Mouse (Mus musculus) ES-E14 (cell line): ENCODE data around the gene Grm5. TPM values are rescaled to one million over a fixed set of nuclear protein-coding genes. Genes with fewer than 3 reads are reported as not detected.

ENCODE experiments used
- DNase-seq: peaks from one replicate; pipeline ENCODE4 v3.0.0-alpha.2; 2013; ENCODE audit warnings: low read depth, low spot score
- H3K27ac ChIP-seq: 2 replicates; pipeline ENCODE4 v1.5.1; 2012; ENCODE audit warnings: low read depth, mild to moderate bottlenecking, low read length, moderate library complexity, mixed read lengths; ENCODE audit not compliant: poor library complexity, insufficient read depth, severe bottlenecking
- H3K36me3 ChIP-seq: 2 replicates; pipeline ENCODE4 v1.6.1; 2012; ENCODE audit warnings: mild to moderate bottlenecking, low read length, moderate library complexity, mixed read lengths; ENCODE audit not compliant: control insufficient read depth, poor library complexity, insufficient read depth, severe bottlenecking
- H3K4me1 ChIP-seq, 2 experiments: fragments of 150-350 bp in 1 of 2; sonication (generic) in 1 of 2; 2 replicates each; pipeline ENCODE4 v1.6.1; 2012; ENCODE audit warnings: low read length in 2 of 2, mild to moderate bottlenecking in 1 of 2, mixed read lengths in 1 of 2; ENCODE audit not compliant: control insufficient read depth in 2 of 2, insufficient read depth in 2 of 2, poor library complexity in 1 of 2
- H3K4me3 ChIP-seq, 2 experiments: fragments of 150-350 bp in 1 of 2; sonication (generic) in 1 of 2; 2 replicates each; pipeline ENCODE4 v1.5.1; 2012; ENCODE audit warnings: low read length in 2 of 2, low read depth in 1 of 2, mild to moderate bottlenecking in 1 of 2, mixed read lengths in 1 of 2; ENCODE audit not compliant: insufficient read depth in 1 of 2, poor library complexity in 1 of 2, severe bottlenecking in 1 of 2
- H3K9ac ChIP-seq: 2 replicates; pipeline ENCODE4 v1.6.1; 2012; ENCODE audit warnings: low read depth, mild to moderate bottlenecking, low read length, mixed read lengths; ENCODE audit not compliant: poor library complexity, insufficient read depth, severe bottlenecking
- H3K9me3 ChIP-seq: fragments of 150-350 bp; sonication (generic); 2 replicates; pipeline ENCODE4 v1.6.1; 2012; ENCODE audit warnings: low read depth, mild to moderate bottlenecking, low read length; ENCODE audit not compliant: control insufficient read depth, insufficient read depth
- CHD2 ChIP-seq: IDR thresholded peaks from 2 replicates; pipeline ENCODE4 v1.6.1; 2014; ENCODE audit warnings: mild to moderate bottlenecking, low read depth, low read length, inconsistent platforms
- HCFC1 ChIP-seq: IDR thresholded peaks from 2 replicates; pipeline ENCODE4 v1.6.1; 2012; ENCODE audit warnings: low read length, inconsistent platforms, borderline replicate concordance; ENCODE audit not compliant: insufficient read depth
- MAFK ChIP-seq: IDR thresholded peaks from 2 replicates; pipeline ENCODE4 v1.6.1; 2014; ENCODE audit warnings: mild to moderate bottlenecking, low read depth, low read length, inconsistent platforms; ENCODE audit not compliant: insufficient read depth
- ZC3H11A ChIP-seq: IDR thresholded peaks from 2 replicates; pipeline ENCODE4 v1.6.1; 2012; ENCODE audit warnings: low read depth, mild to moderate bottlenecking, inconsistent platforms, low read length, borderline replicate concordance
- ZNF384 ChIP-seq: IDR thresholded peaks from 2 replicates; pipeline ENCODE4 v1.6.1; 2012; ENCODE audit warnings: low read depth, low read length, inconsistent platforms
- in situ Hi-C, 2 experiments: fragments of 600-800 bp; cut with MboI; formaldehyde crosslinking; loops; one replicate each; pipeline ENCODE4 v1.15.1; 2025; ENCODE audit warnings: low sequenced_read_pairs in 2 of 2, inconsistent platforms in 1 of 2; ENCODE audit not compliant: unreplicated experiment in 2 of 2
- total RNA-seq: library from RNA; depleted of rRNA; stranded (reverse); fragments of 300-350 nt; gene quantifications from 2 replicates; pipeline ENCODE4 v1.2.3, GENCODE M21; 2012

Gene Grm5
- total RNA-seq, 1 experiment: 0.09 TPM

GRCm38 (mm10) chr7:87761945-87762344 is 178.0 kb downstream of the Grm5 start:
- DNase-seq: no peak
- Histone ChIP-seq H3K9me3 (no peaks in the 10 kb centered on the region), H3K4me1 (no peaks in the 10 kb centered on the region), H3K9ac (no peak overlapping the region), H3K4me3 (no peak overlapping the region), H3K36me3 (no peaks in the 10 kb centered on the region), H3K27ac (no peak overlapping the region)
- in situ Hi-C loops: no loop called here
- TF ChIP-seq ZNF384 (no peak), CHD2 (no peak), MAFK (no peak), HCFC1 (no peak), ZC3H11A (no peak)

- Histone ChIP-seq H3K27ac (no peak overlapping the region), H3K9me3 (no peaks in the 10 kb centered on the region), H3K9ac (no peak overlapping the region), H3K36me3 (no peaks in the 10 kb centered on the region), H3K4me1 (no peaks in the 10 kb centered on the region), H3K4me3 (no peak overlapping the region)
- in situ Hi-C loops: no loop called here
- TF ChIP-seq ZNF384 (no peak), HCFC1 (no peak), ZC3H11A (no peak), MAFK (no peak), CHD2 (no peak)
- no peak for DNase-seq
Observed at GRCm38 (mm10) chr7:87762376-87762775, 178.4 kb downstream of the Grm5 start.

GRCm38 (mm10) chr7:87787560-87787959 is 203.6 kb downstream of the Grm5 start:
- no peaks in the 10 kb centered on the region for H3K4me1 ChIP-seq
- no peaks in the 10 kb centered on the region for H3K9me3 ChIP-seq
- no peak overlapping the region for H3K4me3 ChIP-seq
- no peak for DNase-seq
- no peak for TF ChIP-seq MAFK
- TF ChIP-seq ZNF384: no peak
- TF ChIP-seq ZC3H11A: no peak
- no peak for TF ChIP-seq CHD2
- TF ChIP-seq HCFC1: no peak
- in situ Hi-C loops: no loop called here
- H3K27ac ChIP-seq: no peak overlapping the region
- H3K9ac ChIP-seq: no peak overlapping the region
- H3K36me3 ChIP-seq: no peaks in the 10 kb centered on the region

GRCm38 (mm10) chr7:87788963-87789362 is 205.0 kb downstream of the Grm5 start:
- no peaks in the 10 kb centered on the region for H3K9me3 ChIP-seq
- no peak overlapping the region for H3K4me3 ChIP-seq
- no peak overlapping the region for H3K9ac ChIP-seq
- H3K4me1 ChIP-seq: no peaks in the 10 kb centered on the region
- H3K27ac ChIP-seq: no peak overlapping the region
- H3K36me3 ChIP-seq: no peaks in the 10 kb centered on the region
- no peak for TF ChIP-seq MAFK
- no peak for TF ChIP-seq ZNF384
- no peak for TF ChIP-seq CHD2
- no peak for TF ChIP-seq ZC3H11A
- TF ChIP-seq HCFC1: no peak
- in situ Hi-C loops: no loop called here
- DNase-seq: no peak

DNA sequence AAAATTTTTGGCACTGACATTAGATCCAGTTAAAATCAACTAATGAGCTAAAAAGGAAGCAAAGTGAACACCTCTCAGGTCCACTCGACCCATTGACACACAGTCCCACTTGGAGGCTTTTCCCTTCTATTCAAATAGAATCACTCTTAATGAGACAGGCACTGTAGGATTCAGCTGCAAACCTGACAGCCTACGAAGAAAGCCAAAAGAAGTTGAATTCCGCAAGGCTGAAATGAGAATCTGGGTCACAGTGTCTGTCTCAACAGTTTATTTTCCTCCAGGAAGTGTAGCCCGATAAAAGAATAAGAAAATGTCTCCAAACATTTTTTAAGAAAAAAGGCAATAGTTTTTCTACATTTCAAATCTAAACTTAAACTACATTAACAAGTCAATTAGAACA is 209.9 kb downstream of the Grm5 start:
- H3K36me3 ChIP-seq: no peaks in the 10 kb centered on the region
- no peak overlapping the region for H3K9ac ChIP-seq
- H3K4me3 ChIP-seq: no peak overlapping the region
- H3K4me1 ChIP-seq: no peaks in the 10 kb centered on the region
- no peak for DNase-seq
- in situ Hi-C loops: no loop called here
- no peak overlapping the region for H3K27ac ChIP-seq
- no peaks in the 10 kb centered on the region for H3K9me3 ChIP-seq
- TF ChIP-seq HCFC1: no peak
- TF ChIP-seq ZC3H11A: no peak
- no peak for TF ChIP-seq MAFK
- no peak for TF ChIP-seq ZNF384
- TF ChIP-seq CHD2: no peak
